Mouse (Mus musculus) CD4-positive helper T cell, adult 2 months (primary cell): Measurements from ENCODE around the gene Tgif1.

Experiments used
- DNase-seq: peaks from one replicate; pipeline ENCODE4 v3.0.0-alpha.2; 2012; ENCODE audit warnings: low read depth, missing footprints, low spot score

Tgif1 gene

GRCm38 (mm10) chr17:70853436-70853905, at the start of gene Tgif1:
TSS of gene Tgif1 (minus strand) at chr17:70853546.
- peak; percentile 79 for DNase-seq

DNA sequence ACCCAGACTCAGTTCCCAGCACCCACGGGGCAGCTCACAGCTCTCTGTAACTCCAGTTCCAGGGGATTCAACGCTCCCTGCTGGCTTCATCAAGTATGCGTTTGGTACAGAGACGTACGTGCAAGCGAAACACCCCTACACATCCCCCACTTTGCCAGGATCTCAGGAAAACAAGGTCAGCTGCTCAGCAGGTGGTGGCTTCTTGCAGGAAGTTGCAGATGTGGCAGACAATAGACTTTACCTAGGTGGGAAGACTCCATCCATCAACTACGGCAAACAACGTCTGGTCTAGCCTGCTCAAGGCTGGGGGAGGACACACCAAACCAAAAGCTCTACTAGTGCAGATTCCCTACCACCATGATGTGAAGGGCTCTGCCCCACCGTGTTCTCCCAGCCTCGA, 47.3 kb upstream of the Tgif1 start:
- DNase-seq, result no peak

GRCm38 (mm10) chr17:70899642-70900041, 46.3 kb upstream of the Tgif1 start:
- DNase-seq, result no peak

- no peak for DNase-seq
Measured at GRCm38 (mm10) chr17:70894867-70895266, 41.5 kb upstream of the Tgif1 start.

GRCm38 (mm10) chr17:70893151-70893550, 39.8 kb upstream of the Tgif1 start:
- no peak for DNase-seq

- DNase-seq, result no peak
Measured at GRCm38 (mm10) chr17:70892288-70893096, 39.1 kb upstream of the Tgif1 start.

DNA sequence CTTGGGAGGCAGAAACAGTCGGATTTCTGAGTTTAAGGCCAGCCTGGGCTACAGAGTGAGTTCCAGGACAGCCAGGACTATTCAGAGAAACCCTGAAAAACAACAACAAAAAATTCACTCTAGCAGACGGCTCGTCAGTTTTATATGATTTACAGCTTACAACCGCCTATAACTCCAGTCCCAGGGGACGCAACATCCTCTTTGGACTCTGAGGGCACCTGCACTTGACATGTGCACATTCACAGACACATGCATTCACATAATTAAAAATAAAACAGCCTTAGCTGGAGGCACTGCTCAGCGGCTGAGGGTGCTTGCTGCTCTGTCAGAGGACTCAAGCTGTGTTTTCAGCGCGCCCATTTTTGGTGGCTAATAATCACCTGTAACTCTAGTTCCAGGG, 37.2 kb upstream of the Tgif1 start:
- DNase-seq, result no peak

GRCm38 (mm10) chr17:70888657-70889056, 35.3 kb upstream of the Tgif1 start:
- DNase-seq, result no peak

DNA sequence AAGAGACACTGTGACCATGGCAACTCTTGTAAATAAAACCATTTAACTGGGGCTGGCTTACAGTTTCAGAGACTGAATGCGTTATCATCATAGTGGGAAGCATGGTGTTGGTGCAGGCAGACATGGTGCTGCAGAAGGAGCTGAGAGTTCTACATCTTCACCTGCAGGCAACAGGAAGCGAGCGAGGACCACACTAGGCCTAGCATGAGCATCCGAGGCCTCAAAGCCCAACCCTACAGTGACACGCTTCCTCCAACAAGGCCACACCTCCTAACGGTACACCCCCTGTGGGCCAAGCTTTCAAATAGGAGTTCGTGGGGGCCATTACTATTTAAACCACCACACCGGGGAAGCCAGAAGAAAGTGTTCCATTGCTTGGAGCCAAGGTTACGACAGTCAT, 34.5 kb upstream of the Tgif1 start:
- peak; percentile 54 for DNase-seq

GRCm38 (mm10) chr17:70886641-70887391, 33.5 kb upstream of the Tgif1 start:
- DNase-seq, result peak; percentile 73

DNA sequence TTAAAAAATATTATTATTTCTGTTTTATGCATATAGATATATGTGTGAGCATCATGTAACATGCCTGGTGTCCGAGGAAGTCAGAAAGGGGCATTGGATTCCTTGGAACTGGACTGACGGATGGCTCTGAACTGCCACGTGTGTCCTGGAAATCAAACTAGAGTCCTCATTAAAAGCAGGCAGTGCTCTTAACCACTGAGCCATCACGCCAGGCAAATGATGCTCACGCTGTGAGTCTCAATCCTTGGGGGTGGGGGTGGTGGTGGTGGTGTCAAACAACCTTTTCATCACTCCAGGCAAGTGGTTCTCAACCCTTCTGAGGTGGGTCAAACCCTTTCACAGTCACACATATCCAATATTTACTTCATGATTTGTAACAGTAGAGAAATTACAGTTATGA, 32.5 kb upstream of the Tgif1 start:
- DNase-seq, result no peak

GRCm38 (mm10) chr17:70881934-70882333, 28.6 kb upstream of the Tgif1 start:
- no peak for DNase-seq

DNA sequence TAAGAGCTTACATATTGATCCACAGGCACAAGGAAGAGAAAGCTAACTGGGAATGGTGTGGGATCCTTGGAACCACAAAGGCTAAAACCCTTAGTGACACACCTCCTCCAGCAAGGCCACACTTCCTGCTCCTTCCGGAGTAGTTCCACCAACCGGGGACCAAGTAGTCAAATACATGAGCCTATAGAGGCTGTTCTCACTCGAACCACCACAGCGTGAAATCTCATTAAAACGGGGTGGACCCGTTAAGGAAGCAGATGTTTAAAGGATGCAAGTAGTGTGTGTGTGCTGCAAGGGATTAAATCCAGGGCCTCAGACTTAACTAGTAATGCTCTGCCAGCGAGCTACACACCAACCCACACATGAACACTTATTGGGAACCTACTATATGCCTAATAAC, 27.8 kb upstream of the Tgif1 start:
- DNase-seq, result no peak

DNA sequence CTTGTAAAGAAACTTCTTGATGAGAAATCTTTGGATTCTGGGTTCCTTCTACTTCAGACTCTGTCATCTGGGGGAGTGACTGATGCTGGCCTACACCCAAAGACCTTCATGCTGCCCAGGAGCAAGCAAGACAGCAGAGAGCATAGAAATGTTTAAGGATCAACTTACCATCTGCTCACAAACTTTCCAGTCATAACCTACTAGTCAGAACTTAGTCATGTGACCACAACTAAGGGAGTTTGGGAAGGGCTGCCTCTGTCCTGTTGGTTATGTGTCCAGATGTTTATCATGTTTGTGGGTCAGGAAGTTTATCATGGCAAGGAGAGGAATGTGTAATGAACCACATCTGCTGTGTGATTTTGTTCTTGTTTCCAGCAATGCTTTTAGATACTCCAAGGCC, 24.9 kb upstream of the Tgif1 start:
- no peak for DNase-seq

DNA sequence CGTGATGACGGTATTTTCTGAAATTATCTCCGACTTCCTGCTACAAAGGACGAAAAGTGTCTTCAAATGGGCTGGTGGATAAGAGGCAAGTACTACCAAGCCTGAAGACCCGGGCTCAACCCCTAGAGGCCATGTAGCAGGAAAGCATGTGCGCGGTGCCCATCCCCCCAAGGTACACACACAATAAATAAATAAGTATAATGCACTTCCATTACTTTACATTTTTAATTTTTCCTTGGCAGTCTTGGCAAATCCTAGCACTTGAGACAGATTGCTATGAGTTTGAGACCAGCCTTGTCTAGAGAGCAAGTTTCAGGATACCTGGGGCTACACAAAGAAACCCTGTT, 20.4 kb upstream of the Tgif1 start:
- no peak for DNase-seq

DNA sequence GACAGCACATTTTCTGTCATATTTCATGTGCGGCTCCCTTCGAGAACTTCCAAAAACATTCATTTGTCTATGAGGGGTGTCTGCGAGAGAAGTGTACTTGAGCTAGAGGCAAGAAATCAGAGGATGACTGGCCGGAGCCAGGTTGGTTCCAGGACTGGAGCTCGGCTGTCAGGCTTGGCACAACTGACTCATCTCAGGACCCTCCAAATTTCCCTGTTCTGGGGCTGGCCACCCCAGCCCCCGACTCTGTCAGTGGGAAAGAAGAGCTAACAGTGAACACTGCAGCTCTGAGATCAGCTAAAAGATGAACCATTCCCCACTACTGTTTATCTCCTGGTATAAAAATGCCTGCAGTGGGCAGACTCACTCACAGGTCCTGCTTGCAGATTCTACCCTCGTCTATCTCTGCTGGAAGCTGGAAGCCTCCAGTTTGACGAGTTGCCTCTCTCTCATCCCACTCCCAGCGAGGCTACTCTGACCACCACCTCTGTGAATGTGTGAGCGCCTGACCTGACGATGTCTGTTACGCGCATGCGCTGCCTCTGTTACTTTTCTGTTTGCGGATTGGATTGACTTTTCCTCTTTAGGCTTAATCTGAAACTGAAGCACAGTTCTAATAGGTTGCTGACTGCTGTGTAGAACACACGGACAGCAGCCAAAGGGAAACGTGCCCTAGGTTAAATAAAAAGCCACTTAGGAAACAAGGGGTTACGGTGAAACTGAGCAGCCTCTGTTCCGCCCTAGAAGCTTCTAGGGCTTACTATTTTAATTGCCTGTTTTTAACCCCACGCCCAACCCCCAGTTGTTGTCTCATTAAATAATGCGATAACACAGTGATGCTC, 19.8 kb upstream of the Tgif1 start:
- no peak for DNase-seq

DNA sequence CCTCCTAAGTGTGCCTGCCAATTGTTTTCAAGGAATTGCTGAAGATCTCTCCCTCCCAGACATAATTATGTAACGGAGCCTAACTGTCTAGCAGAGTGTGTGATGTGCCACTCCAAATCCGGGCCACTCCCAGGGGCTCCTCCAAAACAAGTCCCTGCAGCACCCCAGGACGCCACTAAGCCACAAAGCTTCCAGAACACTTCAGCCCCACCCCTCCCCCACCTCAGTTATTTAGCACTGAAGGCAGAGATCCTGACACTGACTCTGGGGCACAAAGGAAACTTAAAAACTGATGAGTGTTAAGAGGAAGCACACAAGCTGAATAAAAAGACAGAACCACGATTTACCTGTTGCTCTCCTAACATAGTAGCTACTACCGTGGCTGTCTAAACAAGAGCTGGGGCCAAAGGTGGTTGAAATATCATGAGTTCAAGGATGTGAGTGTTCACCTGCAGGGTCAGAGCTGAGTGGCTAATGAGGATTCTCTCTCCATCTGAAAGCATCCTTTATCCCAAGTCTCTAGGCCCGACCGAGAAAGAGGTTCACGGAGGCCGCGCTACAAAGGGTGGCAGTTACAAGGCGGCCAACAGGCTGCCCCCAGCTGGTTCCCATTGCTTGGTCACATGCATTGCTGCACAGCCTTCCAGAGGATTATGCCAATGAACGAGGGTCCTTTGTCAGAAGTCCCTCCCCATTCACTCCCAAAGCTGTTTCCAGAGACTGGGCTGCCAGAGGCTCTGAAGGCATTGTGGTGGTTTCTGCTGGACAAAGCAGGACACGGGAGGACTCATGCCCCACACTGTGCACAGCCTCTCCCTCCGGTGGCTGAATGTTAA, 19.0 kb upstream of the Tgif1 start:
- no peak for DNase-seq

DNA sequence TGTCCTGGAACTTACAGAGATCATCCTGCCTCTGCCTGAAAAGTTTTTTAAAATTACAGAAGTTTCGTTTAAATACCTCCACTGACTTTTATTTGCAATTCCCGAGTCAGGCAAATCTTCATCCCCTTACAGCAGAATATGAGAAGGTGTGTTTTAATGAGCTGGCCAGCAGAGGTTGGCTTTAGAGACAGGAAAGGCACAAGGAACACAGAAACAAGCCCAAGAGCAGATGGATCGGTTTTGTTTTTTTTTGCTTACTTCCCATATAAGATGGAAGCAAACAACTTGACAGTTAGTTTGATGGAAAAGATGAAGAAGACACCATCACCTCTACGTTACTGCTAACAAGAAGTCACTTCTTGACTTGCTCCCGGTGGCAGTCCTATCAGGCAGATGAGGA, 18.3 kb upstream of the Tgif1 start:
- no peak for DNase-seq

- no peak for DNase-seq
Measured at GRCm38 (mm10) chr17:70870581-70870980, 17.2 kb upstream of the Tgif1 start.

GRCm38 (mm10) chr17:70868577-70869229, 15.4 kb upstream of the Tgif1 start:
- no peak for DNase-seq
